Mouse (Mus musculus) heart, embryonic 16.5 days (tissue): ENCODE results near the gene Zmym3. TPM values are rescaled to one million over a fixed set of nuclear protein-coding genes. Genes with fewer than 3 reads are reported as not detected.
A peak's percentile ranks its signal among the peaks of the same experiment; 100 is the strongest.

Experiments
- ATAC-seq: fragments of 200-750 bp; cut with Nextera tagmentation; replicated peaks from 2 replicates; pipeline ENCODE4 v1.8.0; 2017; ENCODE audit warnings: moderate number of reproducible peaks; ENCODE audit not compliant: insufficient read depth, low FRiP score; ENCODE audit errors: extremely low read depth
- H3K27ac ChIP-seq: fragments of 300-500 bp; sonication (generic); 2 replicates; pipeline ENCODE4 v1.5.1; 2014; ENCODE audit warnings: mild to moderate bottlenecking, low read length, control low read depth, moderate library complexity
- H3K27me3 ChIP-seq: fragments of 300-500 bp; sonication (generic); 2 replicates; pipeline ENCODE4 v1.6.1; 2014; ENCODE audit warnings: low read length, mixed read lengths; ENCODE audit not compliant: control insufficient read depth, insufficient read depth
- H3K36me3 ChIP-seq: fragments of 300-500 bp; sonication (generic); 2 replicates; pipeline ENCODE4 v1.6.1; 2014; ENCODE audit not compliant: control insufficient read depth, insufficient read depth
- H3K4me1 ChIP-seq: fragments of 300-500 bp; sonication (generic); 2 replicates; pipeline ENCODE4 v1.6.1; 2014; ENCODE audit warnings: low read length, mixed read lengths; ENCODE audit not compliant: control insufficient read depth, insufficient read depth
- H3K4me2 ChIP-seq: fragments of 300-500 bp; sonication (generic); 2 replicates; pipeline ENCODE4 v1.6.1; 2014; ENCODE audit warnings: low read depth, mild to moderate bottlenecking, control low read depth, low read length
- H3K4me3 ChIP-seq: fragments of 300-500 bp; sonication (generic); 2 replicates; pipeline ENCODE4 v1.5.1; 2014; ENCODE audit warnings: mild to moderate bottlenecking, control low read depth, low read length
- H3K9ac ChIP-seq: fragments of 300-500 bp; sonication (generic); 2 replicates; pipeline ENCODE4 v1.6.1; 2014; ENCODE audit warnings: low read length, control low read depth
- H3K9me3 ChIP-seq: fragments of 300-500 bp; sonication (generic); replicated peaks from 2 replicates; pipeline ENCODE4 v1.6.1; 2016; ENCODE audit warnings: low read length; ENCODE audit not compliant: control insufficient read depth
- WGBS: fragments of 180-500 bp; shearing (Covaris S2); extraction: QIAGEN DNeasy Blood & Tissue Kit; methylation state at CpG from one replicate; pipeline ENCODE4 v1.1.7; 2014; 5-methylcytosine and 5-hydroxymethylcytosine counted together
- polyA plus RNA-seq: library from polyadenylated mRNA; unstranded; fragments of >200 nt; fragmentation: Nextera tagmentation; extraction: Ambion mirVana; gene quantifications from 2 replicates; pipeline ENCODE4 v1.2.1, GENCODE M21; 2015

Zmym3 gene
- polyA plus RNA-seq: 23.5 and 25.6 TPM in 2 replicates

DNA sequence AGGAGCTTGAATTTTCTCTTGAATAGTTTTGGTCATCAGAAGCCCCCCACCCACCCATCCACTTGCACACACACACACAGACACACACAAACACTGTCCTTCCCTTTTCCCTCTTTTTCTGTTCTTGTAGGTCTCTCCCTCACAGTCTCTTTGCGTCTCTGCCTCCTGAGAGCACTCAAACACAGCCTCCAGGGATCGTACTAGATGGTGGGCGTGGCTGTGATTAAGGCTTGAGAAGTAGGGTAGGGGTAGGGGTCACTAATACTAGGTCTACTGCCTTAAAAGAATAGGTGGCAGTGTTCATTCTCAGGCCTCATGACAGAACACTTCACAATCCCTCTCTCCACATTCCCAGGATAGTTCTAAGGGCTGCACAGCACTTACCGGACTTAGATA lies at the start of gene Zmym3:
TSS of gene Zmym3 (minus strand) at position 150 of the 396 bp plus-strand sequence.
- ATAC-seq: no peak
- H3K27ac ChIP-seq: peak within 1 kb of the TSS; percentile 82
- H3K4me1 ChIP-seq: peaks cover 9% of the 10 kb centered on the region
- H3K27me3 ChIP-seq: no peaks in the 10 kb centered on the region; the same call in 1 of the 2 replicates
- peak within 1 kb of the TSS; percentile 74 for H3K4me3 ChIP-seq
- peak within 1 kb of the TSS; percentile 73 for H3K4me2 ChIP-seq
- peak within 1 kb of the TSS; percentile 74 for H3K9ac ChIP-seq
- WGBS: 25% methylated on average over 4 of the region's 4 CpGs
- H3K9me3 ChIP-seq: no peaks in the 10 kb centered on the region
- no peaks in the 10 kb centered on the region; the same call in 1 of the 2 replicates for H3K36me3 ChIP-seq

DNA sequence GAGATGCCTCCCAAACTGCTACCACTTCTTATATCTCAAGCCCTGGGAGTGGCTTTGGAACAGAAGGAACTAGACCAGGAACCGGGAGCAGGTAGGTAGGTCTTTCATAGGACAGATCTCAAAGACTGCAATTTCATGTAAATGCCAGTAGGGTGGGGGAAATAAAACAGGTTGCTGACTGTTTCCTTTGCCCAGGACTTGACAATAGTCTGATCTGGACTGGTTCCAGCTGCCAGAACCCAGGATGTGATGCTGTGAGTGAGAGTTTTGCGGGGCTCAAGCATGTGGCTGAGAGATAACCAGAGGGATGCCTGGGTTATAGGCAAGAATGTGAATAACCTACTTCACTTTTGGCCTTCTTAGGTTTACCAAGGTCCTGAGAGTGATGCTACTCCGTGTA lies 30.9 kb upstream of the Zmym3 start:
- ATAC-seq: no peak
- whole genome bisulfite sequencing: 72% methylated on average over 3 of the region's 3 CpGs
- no peaks in the 10 kb centered on the region for H3K9me3 ChIP-seq
- 0 out of 2 replicates have a peak, but pooled peaks cover 4% of the 10 kb centered on the region for H3K36me3 ChIP-seq
- H3K9ac ChIP-seq: no peak overlapping the region
- no peak overlapping the region for H3K4me2 ChIP-seq
- no peaks in the 10 kb centered on the region for H3K27me3 ChIP-seq
- no peak overlapping the region for H3K27ac ChIP-seq
- no peak overlapping the region for H3K4me3 ChIP-seq
- H3K4me1 ChIP-seq: 0 out of 2 replicates have a peak, but pooled peaks cover 2% of the 10 kb centered on the region

DNA sequence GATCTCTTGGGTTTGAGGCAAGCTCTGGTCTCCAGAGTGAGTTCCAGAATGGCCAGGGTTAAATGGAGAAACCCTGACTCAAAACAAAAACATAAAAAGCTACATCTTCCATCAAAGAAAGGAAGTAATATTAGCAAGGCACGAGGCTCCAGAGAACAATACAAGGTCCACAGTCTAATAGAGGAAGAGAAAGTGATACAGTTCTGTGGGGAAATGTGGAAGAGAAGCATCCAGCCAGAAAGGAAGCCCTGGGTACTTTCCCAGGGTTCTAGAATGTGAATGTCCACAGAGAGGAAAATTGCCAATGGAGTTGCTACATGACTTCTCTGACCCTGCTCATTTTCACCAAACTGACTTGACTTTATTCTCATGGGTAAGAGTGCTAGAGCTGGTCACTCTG lies 30.5 kb upstream of the Zmym3 start:
- H3K4me1 ChIP-seq: 0 out of 2 replicates have a peak, but pooled peaks cover 2% of the 10 kb centered on the region

GRCm38 (mm10) chrX:101448886-101449475 lies 28.3 kb upstream of the Zmym3 start, which contains the start of gene Itgb1bp2:
Gene Itgb1bp2, plus strand, starts transcription at chrX:101449088.
- peak within 1 kb of the TSS; percentile 46 for H3K4me2 ChIP-seq
- 0 out of 2 replicates have a peak, but pooled peaks cover 2% of the 10 kb centered on the region for H3K4me1 ChIP-seq
- no peaks in the 10 kb centered on the region for H3K9me3 ChIP-seq
- peak within 1 kb of the TSS; percentile 28 for H3K9ac ChIP-seq
- peaks cover 15% of the 10 kb centered on the region for H3K36me3 ChIP-seq
- 45% methylated on average over 4 of the region's 4 CpGs for WGBS
- peak; percentile 87 for ATAC-seq
- H3K4me3 ChIP-seq: peak within 1 kb of the TSS; percentile 43
- H3K27ac ChIP-seq: peak within 1 kb of the TSS; percentile 84
- no peaks in the 10 kb centered on the region for H3K27me3 ChIP-seq

More for the DNA sequence above, 30.5 kb upstream of the Zmym3 start:
- no peak overlapping the region for H3K9ac ChIP-seq
- no peak for ATAC-seq
- peaks cover 8% of the 10 kb centered on the region for H3K36me3 ChIP-seq
- WGBS: 58% methylated on average over 1 of the region's 1 CpGs
- H3K27ac ChIP-seq: no peak overlapping the region
- H3K4me2 ChIP-seq: no peak overlapping the region
- H3K9me3 ChIP-seq: no peaks in the 10 kb centered on the region
- no peaks in the 10 kb centered on the region for H3K27me3 ChIP-seq
- H3K4me3 ChIP-seq: no peak overlapping the region

DNA sequence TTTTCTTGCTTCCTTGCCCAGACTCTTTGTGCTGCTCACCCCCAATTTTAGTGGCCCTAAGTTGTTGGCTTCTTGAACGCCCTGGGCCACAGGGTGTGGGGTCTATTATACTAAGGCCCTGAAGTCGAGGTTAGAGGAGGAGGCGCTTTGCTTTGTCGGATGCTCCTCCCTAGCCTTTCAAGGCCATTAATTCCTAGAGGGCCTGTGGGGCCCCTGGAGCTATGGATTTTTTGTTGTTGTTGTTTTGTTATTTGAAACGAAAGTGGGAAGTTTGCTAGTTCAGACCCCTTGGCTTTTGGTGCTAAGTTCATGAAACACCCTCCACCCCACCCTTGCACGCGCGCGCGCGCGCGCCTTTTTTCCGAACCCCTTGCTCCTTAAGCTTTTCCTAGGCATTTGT lies 9.3 kb upstream of the Zmym3 start:
- peak overlapping the region; percentile 58 for H3K4me2 ChIP-seq
- H3K4me1 ChIP-seq: no peaks in the 10 kb centered on the region; the same call in 1 of the 2 replicates
- H3K9ac ChIP-seq: peak overlapping the region; percentile 89
- peak overlapping the region; percentile 94 for H3K27ac ChIP-seq
- H3K9me3 ChIP-seq: no peaks in the 10 kb centered on the region
- H3K36me3 ChIP-seq: peaks cover 5% of the 10 kb centered on the region; the same call in 1 of the 2 replicates
- 20% methylated on average over 14 of the region's 14 CpGs for WGBS
- peak; percentile 50 for ATAC-seq
- H3K27me3 ChIP-seq: no peaks in the 10 kb centered on the region
- H3K4me3 ChIP-seq: peak overlapping the region; percentile 65

GRCm38 (mm10) chrX:101429142-101429949 lies 8.7 kb upstream of the Zmym3 start, which contains the start of gene Nono:
Gene Nono, plus strand, starts transcription at chrX:101429318.
- H3K27me3 ChIP-seq: no peaks in the 10 kb centered on the region
- H3K4me3 ChIP-seq: peak within 1 kb of the TSS; percentile 65
- no peaks in the 10 kb centered on the region; the same call in 1 of the 2 replicates for H3K4me1 ChIP-seq
- peak within 1 kb of the TSS; percentile 94 for H3K27ac ChIP-seq
- 14% methylated on average over 51 of the region's 51 CpGs for WGBS
- H3K36me3 ChIP-seq: peaks cover 5% of the 10 kb centered on the region; the same call in 1 of the 2 replicates
- peak within 1 kb of the TSS; percentile 58 for H3K4me2 ChIP-seq
- peak; percentile 94 for ATAC-seq
- H3K9me3 ChIP-seq: no peaks in the 10 kb centered on the region
- H3K9ac ChIP-seq: peak within 1 kb of the TSS; percentile 89

DNA sequence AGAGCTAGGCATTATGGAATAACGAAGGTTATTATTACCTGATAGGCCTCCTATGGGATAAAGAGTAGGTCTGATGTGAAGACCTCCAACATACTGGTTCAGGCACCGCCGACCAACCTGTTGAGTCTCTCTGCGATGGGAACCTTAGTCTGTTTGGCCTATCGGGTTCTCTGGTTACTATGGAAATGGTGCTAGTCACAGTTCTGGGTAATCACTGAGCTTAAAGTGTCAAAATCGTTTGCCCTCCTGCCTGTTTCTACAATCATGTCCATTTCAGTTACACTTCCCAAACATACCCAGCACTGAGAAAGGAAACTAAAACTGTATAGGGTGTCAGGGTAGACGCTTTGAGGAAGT lies 8.1 kb upstream of the Zmym3 start:
- WGBS: 29% methylated on average over 7 of the region's 7 CpGs

DNA sequence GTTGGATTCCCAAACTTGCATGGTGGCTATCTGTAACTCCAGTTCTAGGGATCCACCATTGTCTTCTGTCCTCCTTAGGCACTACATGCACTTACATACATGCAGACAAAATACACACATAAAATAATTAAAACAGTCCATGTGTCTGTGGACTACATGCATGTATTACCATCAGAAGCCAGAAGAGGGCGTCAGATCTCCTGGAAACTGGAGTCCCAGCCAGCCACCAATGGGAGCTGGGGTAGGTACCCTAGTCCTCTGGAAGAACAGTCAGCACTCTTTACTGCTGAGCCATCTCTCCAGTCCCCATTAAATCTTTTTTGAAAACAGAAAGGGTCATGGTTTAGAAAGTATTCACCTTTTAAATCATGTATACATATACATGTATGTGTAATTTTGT lies 7.1 kb upstream of the Zmym3 start:
- ATAC-seq: no peak
- H3K27ac ChIP-seq: no peak overlapping the region
- no peak overlapping the region for H3K4me2 ChIP-seq
- no peak overlapping the region for H3K4me3 ChIP-seq
- H3K27me3 ChIP-seq: no peaks in the 10 kb centered on the region
- H3K4me1 ChIP-seq: no peaks in the 10 kb centered on the region; the same call in 1 of the 2 replicates
- H3K9ac ChIP-seq: no peak overlapping the region
- peaks cover 1% of the 10 kb centered on the region; the same call in 1 of the 2 replicates for H3K36me3 ChIP-seq
- H3K9me3 ChIP-seq: no peaks in the 10 kb centered on the region
- 13% methylated on average over 1 of the region's 1 CpGs for WGBS

More for the DNA sequence above, 8.1 kb upstream of the Zmym3 start:
- peak overlapping the region; percentile 69 for H3K9ac ChIP-seq
- no peaks in the 10 kb centered on the region for H3K9me3 ChIP-seq
- peak overlapping the region; percentile 55 for H3K4me2 ChIP-seq
- H3K27me3 ChIP-seq: no peaks in the 10 kb centered on the region
- peaks cover 5% of the 10 kb centered on the region; the same call in 1 of the 2 replicates for H3K36me3 ChIP-seq
- H3K4me1 ChIP-seq: no peaks in the 10 kb centered on the region; the same call in 1 of the 2 replicates
- no peak for ATAC-seq
- H3K27ac ChIP-seq: peak overlapping the region; percentile 90
- H3K4me3 ChIP-seq: peak overlapping the region; percentile 52
